7 mouse cellular contexts compared by ENCODE assay signal in genomic region chr8:3671980-3672491, GRCm38 (mm10). TPM values are rescaled to one million over a fixed set of nuclear protein-coding genes. Genes with fewer than 3 reads are reported as not detected.
DNase-seq lines count a peak whose midpoint lies in the region; ATAC-seq and TF ChIP-seq lines count a peak whose summit lies in the region.

Gene Fcor (minus strand): TSS chr8:3672362.

- ATAC-seq in intestine, embryonic 16.5 days: peak; percentile 83
- ATAC-seq in midbrain, embryonic 11.5 days (ENCODE audit: low FRiP score): peak; percentile 84

- H3K4me2 ChIP-seq in intestine, embryonic 16.5 days (ENCODE audit: low read depth, low read length): peak within 1 kb of the TSS; percentile 71
- H3K4me2 ChIP-seq in midbrain, embryonic 11.5 days: peak within 1 kb of the TSS; percentile 64

- intact Hi-C loops in left cerebral cortex, postnatal 36 days (cut with DNase I): loop anchor here (5.0 kb wide), 1 partner anchor 115 kb away; no protein-coding TSS in a partner anchor

- no peaks in the 10 kb centered on the region for H3K27me3 ChIP-seq in intestine, embryonic 16.5 days (replicated peaks; ENCODE audit: control insufficient read depth, insufficient read depth, low read length)
- no peaks in the 10 kb centered on the region for H3K27me3 ChIP-seq in midbrain, embryonic 11.5 days (ENCODE audit: control insufficient read depth, insufficient read depth, low read length)
- H3K27me3 ChIP-seq in small intestine, adult 2 months (ENCODE audit: control insufficient read depth, insufficient read depth, low read length): no peaks in the 10 kb centered on the region

- 0% methylated on average over 23 of the region's 23 CpGs for WGBS in intestine, embryonic 16.5 days
- under 1% methylated on average over 23 of the region's 23 CpGs for WGBS in midbrain, embryonic 11.5 days
- WGBS in small intestine, adult 2 months: 2% methylated on average over 23 of the region's 23 CpGs

- no peaks in the 10 kb centered on the region for H3K36me3 ChIP-seq in intestine, embryonic 16.5 days (ENCODE audit: control insufficient read depth, insufficient read depth, low read length)
- no peaks in the 10 kb centered on the region for H3K36me3 ChIP-seq in midbrain, embryonic 11.5 days (ENCODE audit: control insufficient read depth, insufficient read depth, low read length)
- H3K36me3 ChIP-seq in small intestine, adult 2 months (ENCODE audit: control insufficient read depth, insufficient read depth, low read length): no peaks in the 10 kb centered on the region

- H3K9me3 ChIP-seq in intestine, embryonic 16.5 days (ENCODE audit: control insufficient read depth, low read length): no peaks in the 10 kb centered on the region
- no peaks in the 10 kb centered on the region for H3K9me3 ChIP-seq in midbrain, embryonic 11.5 days (ENCODE audit: control insufficient read depth, low read length)

- H3K4me1 ChIP-seq in intestine, embryonic 16.5 days (ENCODE audit: control insufficient read depth, insufficient read depth, low read length): peaks cover 2% of the 10 kb centered on the region; the same call in 1 of the 2 replicates
- no peaks in the 10 kb centered on the region; the same call in 1 of the 2 replicates for H3K4me1 ChIP-seq in midbrain, embryonic 11.5 days (ENCODE audit: control insufficient read depth, insufficient read depth, low read length)
- peaks cover 2% of the 10 kb centered on the region for H3K4me1 ChIP-seq in small intestine, adult 2 months (ENCODE audit: control insufficient read depth, insufficient read depth, insufficient read length, low read length)

- peak within 1 kb of the TSS; percentile 50; the same call in 1 of the 2 replicates for H3K27ac ChIP-seq in intestine, embryonic 16.5 days (ENCODE audit: low read length)
- peak within 1 kb of the TSS; percentile 9; the same call in 1 of the 2 replicates for H3K27ac ChIP-seq in midbrain, embryonic 11.5 days (ENCODE audit: low read depth, low read length)
- H3K27ac ChIP-seq in small intestine, adult 2 months (ENCODE audit: insufficient read depth, low read depth, low read length): no peak within 1 kb of the TSS

- no peak for TF ChIP-seq POLR2A in small intestine, adult 2 months (IDR thresholded peaks at IDR 0.05; ENCODE audit: low read depth, low read length)

- TF ChIP-seq CTCF in small intestine, adult 2 months (IDR thresholded peaks at IDR 0.05; ENCODE audit: extremely low read depth, insufficient read length, insufficient replicate concordance, low read depth, low read length): peak; percentile 99

- peak within 1 kb of the TSS; percentile 60 for H3K4me3 ChIP-seq in intestine, embryonic 16.5 days (ENCODE audit: low read length)
- peak within 1 kb of the TSS; percentile 50 for H3K4me3 ChIP-seq in midbrain, embryonic 11.5 days (ENCODE audit: low read depth, low read length)
- peak within 1 kb of the TSS; percentile 65 for H3K4me3 ChIP-seq in small intestine, adult 2 months (ENCODE audit: low read depth, low read length)

- peak within 1 kb of the TSS; percentile 67 for H3K9ac ChIP-seq in intestine, embryonic 16.5 days (ENCODE audit: low read depth, low read length)
- H3K9ac ChIP-seq in midbrain, embryonic 11.5 days (ENCODE audit: low read length): peak within 1 kb of the TSS; percentile 73

- DNase-seq in adrenal gland, adult 2 months: peak; percentile 90
- peak; percentile 66 for DNase-seq in embryo, embryonic 11.5 days (ENCODE audit: low read depth, low spot score)
- DNase-seq in gastrocnemius, postnatal 4 days (ENCODE audit: low spot score in 2 of 2): peak; percentile 65 to 76
- DNase-seq in left cerebral cortex, postnatal 36 days (ENCODE audit: low spot score in 2 of 2): peak; percentile 86 to 87
- DNase-seq in midbrain, embryonic 11.5 days (ENCODE audit: low spot score, missing footprints): peak; percentile 98

RNA-seq across cellular contexts. Expression of gene Fcor, which starts in this region (rescaled TPM):
- total RNA-seq in adrenal gland, adult 2 months (2021): 10 to 100 TPM; 59.0 to 69.8 TPM
- polyA plus RNA-seq in adrenal gland, adult 2 months (2012; rRNA removed): 18.3 and 18.8 TPM in 2 replicates
- total RNA-seq in gastrocnemius, postnatal 4 days (2021): 1 to 10 TPM; 2.5 to 2.9 TPM
- polyA plus RNA-seq in intestine, embryonic 16.5 days (2015; fragmentation: Nextera tagmentation; extraction: Ambion mirVana): 7.3 and 8.3 TPM in 2 replicates
- 10 to 100 TPM; 11.3 to 12.0 TPM for total RNA-seq in left cerebral cortex, postnatal 36 days (2021)
- 5.4 and 6.8 TPM in 2 replicates for polyA plus RNA-seq in midbrain, embryonic 11.5 days (2014; fragmentation: Nextera tagmentation; extraction: Ambion mirVana)
- polyA plus RNA-seq in small intestine, adult 2 months (2012; rRNA removed): 1.6 TPM in 1 of 2 replicates, not detected in the other

Comparison
In these comparisons a context has a peak if more than half of its experiments do, and no peak if none do; other contexts are left out.
1. RNA of gene Fcor (total RNA-seq): 59.0 to 69.8 TPM in adrenal gland, adult 2 months; 11.3 to 12.0 TPM in left cerebral cortex, postnatal 36 days and 2.5 to 2.9 TPM in gastrocnemius, postnatal 4 days; every median in the first group is over 4 times any median in the second.
2. Peak in every context shown above with its lines, with median percentiles within 50 percentile points of each other: DNase-seq and H3K4me3 ChIP-seq.